Mouse (Mus musculus) layer of hippocampus, adult 6 months (tissue): ENCODE measurements around the gene Mmp9. TPM values are rescaled to one million over a fixed set of nuclear protein-coding genes. Genes with fewer than 3 reads are reported as not detected.

ENCODE experiments used
- long read RNA-seq, 2 experiments: library from polyadenylated mRNA; unstranded; transcript quantifications; one replicate each; pipeline ENCODE4 v2.0.0; 2019 to 2020
- polyA plus RNA-seq: library from polyadenylated mRNA; unstranded; fragments of <200 nt; fragmentation: Nextera tagmentation; gene quantifications from 2 replicates; pipeline ENCODE4 v1.2.3, GENCODE M21; 2021

Mmp9 gene
- polyA plus RNA-seq: 0.45 and 0.56 TPM in 2 replicates
- long read RNA-seq, experiment 1, partial matches to known transcripts: 1 of 3 reads
- long read RNA-seq, experiment 1, other reads (novel, unspliced or antisense): 2 of 3 reads
- long read RNA-seq, experiment 2, partial matches to known transcripts: 1 of 5 reads
- long read RNA-seq, experiment 2, other reads (novel, unspliced or antisense): 3 of 5 reads

DNA sequence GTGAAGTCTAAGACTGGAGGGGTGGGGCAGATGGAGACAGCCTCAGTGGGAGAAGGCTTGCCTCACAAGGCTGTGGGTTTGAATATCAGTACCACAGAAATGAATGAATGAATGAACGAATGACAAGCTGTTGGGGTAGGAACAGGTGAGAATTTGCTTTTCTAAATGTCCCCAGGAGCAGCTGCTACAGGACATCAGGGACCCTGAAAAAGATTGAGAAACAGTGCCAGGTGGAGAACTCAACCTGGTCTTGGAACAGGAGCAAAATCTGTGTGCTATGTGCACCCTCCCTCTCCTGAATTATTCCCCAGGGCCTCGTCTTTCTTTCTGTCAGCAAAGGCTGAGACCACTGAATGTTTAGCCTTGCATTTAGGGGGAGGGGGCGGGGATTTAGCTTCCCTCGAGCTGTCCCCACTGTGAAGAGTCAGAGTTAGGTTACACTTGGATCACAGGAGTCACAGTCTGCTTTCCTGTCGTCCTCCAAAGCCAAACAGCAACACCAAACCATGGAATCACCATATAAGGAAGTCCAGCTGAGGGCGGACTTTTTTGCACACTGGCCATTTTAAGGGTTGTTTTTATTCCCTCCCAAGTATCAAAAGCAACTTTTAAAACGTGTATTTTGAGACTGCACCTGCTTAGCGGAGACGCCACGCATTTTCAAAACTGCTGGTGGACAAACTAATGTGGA is at the start of gene Mmp9:
Gene Mmp9 (plus strand): TSS at position 641 of the 691 bp plus-strand sequence.

DNA sequence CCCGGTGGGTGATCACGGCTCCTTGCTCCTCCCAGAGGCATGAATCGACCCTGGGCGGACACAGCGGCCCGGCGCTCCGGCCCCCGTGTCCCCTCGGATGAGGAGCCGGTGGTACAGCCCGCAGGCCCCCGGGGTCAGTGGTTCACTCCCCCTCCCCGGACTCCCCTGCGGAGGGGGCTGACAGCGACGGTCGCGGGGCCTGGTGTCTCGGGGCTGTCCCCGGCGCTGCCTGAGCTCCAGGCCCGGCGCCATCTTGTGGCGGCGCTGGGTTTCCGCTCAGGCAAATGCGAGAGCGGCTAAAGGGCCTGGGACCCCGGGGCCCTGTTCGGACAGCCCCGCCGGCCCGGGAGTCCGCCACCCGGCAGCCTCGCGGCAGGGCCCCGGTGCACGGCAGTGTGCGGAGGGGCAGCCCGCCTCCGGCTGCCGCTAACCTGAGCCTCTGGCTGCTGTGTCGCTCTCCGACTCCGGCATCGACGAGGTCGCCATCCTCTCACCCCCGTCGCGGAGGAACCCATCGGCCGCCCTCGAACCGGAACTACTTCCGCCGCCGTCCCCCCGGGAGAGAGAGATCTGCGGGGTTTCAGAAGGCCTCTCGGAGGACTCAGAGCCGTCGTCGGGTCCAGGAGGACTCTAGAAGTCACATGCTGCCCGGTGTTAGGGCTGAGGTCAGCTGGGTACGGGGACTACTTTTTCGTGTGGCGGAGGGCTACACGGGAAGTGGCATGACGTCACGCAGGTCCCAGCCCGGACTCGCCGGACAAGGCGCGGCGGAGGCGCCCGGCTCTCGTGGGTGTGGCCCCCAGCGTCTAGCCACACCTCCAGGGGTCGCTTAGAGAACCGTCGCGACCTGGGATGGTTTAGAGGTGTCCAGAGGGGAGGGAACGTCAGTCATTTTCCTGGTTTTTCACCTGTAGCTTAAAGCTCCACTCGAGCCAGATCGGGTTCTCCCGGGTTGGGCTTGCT is 29.2 kb upstream of the Mmp9 start, which contains the start of gene Zfp335:
Gene Zfp335 (minus strand): TSS at position 672 of the 963 bp plus-strand sequence.

DNA sequence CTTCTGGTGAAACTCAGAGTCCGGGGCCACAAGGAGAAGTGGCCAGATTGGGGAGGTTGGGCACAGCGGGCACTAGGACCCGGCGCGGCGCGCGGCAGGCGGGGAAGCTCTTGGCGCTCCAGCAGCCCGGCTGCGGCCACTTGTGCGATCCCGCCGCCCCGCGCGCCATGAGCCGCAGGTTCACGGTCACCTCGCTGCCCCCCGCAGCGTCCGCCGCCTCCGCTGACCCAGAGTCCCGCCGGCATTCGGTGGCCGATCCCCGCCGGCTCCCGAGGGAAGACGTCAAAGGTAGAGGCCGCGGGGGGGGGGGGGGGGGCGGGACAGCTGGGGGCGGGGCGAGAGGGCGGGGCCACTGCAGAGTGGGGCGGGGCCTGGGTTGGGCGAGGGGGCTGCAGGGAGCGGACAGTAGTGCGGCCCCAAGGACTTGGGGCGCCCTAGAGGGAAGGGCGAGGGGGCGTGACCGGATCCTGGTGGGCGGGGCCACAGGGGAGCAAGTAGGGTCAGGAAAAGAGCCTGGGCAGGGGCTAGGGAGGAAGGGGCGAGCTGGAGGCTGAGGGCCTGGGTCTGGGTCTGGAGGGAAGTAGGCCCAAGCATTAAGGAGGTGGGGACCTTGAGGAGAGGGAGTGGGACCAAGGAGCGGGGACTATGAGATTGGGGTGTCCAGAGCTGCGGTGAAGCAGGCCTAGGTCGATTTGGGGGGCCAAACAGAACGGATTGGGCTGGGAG is 20.3 kb downstream of the Mmp9 start, which contains the start of gene Slc12a5:
Gene Slc12a5 (plus strand): TSS at position 87 of the 726 bp plus-strand sequence.

Other genes with a start within 250 kb of the Mmp9 start
- not detected in 2 replicates for gene Spint4, start 242.3 kb upstream of the Mmp9 start, polyA plus RNA-seq
- gene Spint5, start 225.5 kb upstream of the Mmp9 start, polyA plus RNA-seq: not detected in 2 replicates
- 3.3 and 3.5 TPM in 2 replicates for gene Wfdc3, start 194.8 kb upstream of the Mmp9 start, polyA plus RNA-seq
- 4.1 and 5.2 TPM in 2 replicates for gene Dnttip1, start 194.8 kb upstream of the Mmp9 start, polyA plus RNA-seq
- 0.83 and 0.95 TPM in 2 replicates for gene Ube2c, start 170.9 kb upstream of the Mmp9 start, polyA plus RNA-seq
- gene Tnnc2, start 160.8 kb upstream of the Mmp9 start, polyA plus RNA-seq: not detected in 2 replicates
- 39.6 and 48.3 TPM in 2 replicates for gene Snx21, start 155.0 kb upstream of the Mmp9 start, polyA plus RNA-seq
- 19.2 and 21.1 TPM in 2 replicates for gene Acot8, start 135.9 kb upstream of the Mmp9 start, polyA plus RNA-seq
- gene Zswim3, start 135.7 kb upstream of the Mmp9 start, polyA plus RNA-seq: 10.3 and 10.8 TPM in 2 replicates
- gene Zswim1, start 118.1 kb upstream of the Mmp9 start, polyA plus RNA-seq: 26.3 and 29.5 TPM in 2 replicates
- not detected in 2 replicates for gene Spata25, start 112.2 kb upstream of the Mmp9 start, polyA plus RNA-seq
- 131 and 133 TPM in 2 replicates for gene Ctsa, start 107.9 kb upstream of the Mmp9 start, polyA plus RNA-seq
- gene Neurl2, start 107.3 kb upstream of the Mmp9 start, polyA plus RNA-seq: 5.4 and 5.6 TPM in 2 replicates
- 123 and 144 TPM in 2 replicates for gene Pltp, start 83.1 kb upstream of the Mmp9 start, polyA plus RNA-seq
- 84.4 and 85.2 TPM in 2 replicates for gene Pcif1, start 61.5 kb upstream of the Mmp9 start, polyA plus RNA-seq
- gene Zfp335, start 29.0 kb upstream of the Mmp9 start, polyA plus RNA-seq: 8.9 and 11.8 TPM in 2 replicates
- 78.6 and 83.4 TPM in 2 replicates for gene Slc12a5, start 20.0 kb downstream of the Mmp9 start, polyA plus RNA-seq
- gene Ncoa5, start 94.1 kb downstream of the Mmp9 start, polyA plus RNA-seq: 5.7 and 5.8 TPM in 2 replicates
- 0.45 and 0.64 TPM in 2 replicates for gene Cd40, start 114.8 kb downstream of the Mmp9 start, polyA plus RNA-seq
- not detected in 2 replicates for gene 1700025C18Rik, start 150.0 kb downstream of the Mmp9 start, polyA plus RNA-seq